19 mouse cellular contexts compared by ENCODE assay signal in the genomic region with DNA sequence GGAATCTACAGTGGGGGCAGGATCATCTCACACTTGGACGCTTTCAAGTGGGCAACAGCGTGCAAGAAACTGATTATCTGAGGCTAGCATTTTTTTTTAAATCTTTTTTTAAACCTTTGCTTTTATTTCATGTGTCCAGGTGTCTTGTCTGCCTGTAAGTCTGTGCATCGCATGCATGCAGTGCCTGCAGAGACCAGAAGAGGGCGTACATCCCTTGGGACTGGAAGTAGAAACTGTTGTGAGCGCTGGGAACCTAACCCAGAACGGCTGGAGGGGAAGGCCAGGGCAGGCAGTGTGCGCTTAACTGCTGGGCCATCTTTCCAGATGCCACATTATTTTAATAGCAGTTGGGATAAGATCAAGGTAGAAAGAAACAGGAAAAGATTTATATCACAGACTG. TPM values are rescaled to one million over a fixed set of nuclear protein-coding genes. Genes with fewer than 3 reads are reported as not detected.
DNase-seq lines count a peak whose midpoint lies in the region; ATAC-seq and TF ChIP-seq lines count a peak whose summit lies in the region.
"Had no signal": no experiment of that assay in that cellular context is flagged by ENCODE, and none has a peak within 500 bp of the region (broad histone marks: within the 10 kb centered on the region; RNA-seq: fewer than 3 reads in every experiment).

No protein-coding gene starts in this region.

- peaks cover 1% of the 10 kb centered on the region for H3K79me2 ChIP-seq in heart, adult 2 months (replicated peaks; ENCODE audit: control insufficient read depth, insufficient read depth, low read length)

- TF ChIP-seq EP300 in heart, adult 2 months (IDR thresholded peaks at IDR 0.05; ENCODE audit: insufficient read depth, low read depth, low read length), result no peak
- TF ChIP-seq EP300 in liver, embryonic 14.5 days (IDR thresholded peaks at IDR 0.05; ENCODE audit: low read depth), result no peak
- no peak for TF ChIP-seq EP300 in ES-Bruce4 (IDR thresholded peaks at IDR 0.05; ENCODE audit: insufficient read depth, low read depth, low read length)

- DNase-seq in heart, adult 2 months, result no peak
- DNase-seq in heart, adult 8-10 months (ENCODE audit: low spot score), result no peak
- DNase-seq in liver, embryonic 14.5 days (ENCODE audit: low read depth in 3 of 3, low spot score in 3 of 3), result no peak
- no peak for DNase-seq in liver
- peak; percentile 29 for DNase-seq in induced T-regulatory cell, adult 2 months (ENCODE audit: low read depth)
- DNase-seq: cerebellum, postnatal 36 days; gastrocnemius, postnatal 36 days; kidney, adult 11 months; kidney, postnatal 4 days; layer of hippocampus, postnatal 36 days; lung, adult 18-20 months; thymus, postnatal 25 days had no signal

- 95% methylated on average over 7 of the region's 7 CpGs for WGBS in heart, adult 2 months
- 76% methylated on average over 7 of the region's 7 CpGs for WGBS in liver, embryonic 14.5 days (ENCODE audit: insufficient replicate concordance)

- H3K27me3 ChIP-seq in heart, adult 2 months (ENCODE audit: control insufficient read depth, insufficient read depth, low read length), result no peaks in the 10 kb centered on the region
- H3K27me3 ChIP-seq in liver, embryonic 14.5 days (ENCODE audit: control insufficient read depth, insufficient read depth, low read length), result no peaks in the 10 kb centered on the region
- no peaks in the 10 kb centered on the region for H3K27me3 ChIP-seq in ES-Bruce4 (ENCODE audit: control insufficient read depth, insufficient read depth, low read length, poor library complexity, severe bottlenecking)

- ATAC-seq in liver, embryonic 14.5 days (ENCODE audit: insufficient read depth), result no peak
- no peak for ATAC-seq in megakaryocyte-erythroid progenitor cell, adult 5-6 weeks (replicated peaks; ENCODE audit: low FRiP score, low TSS enrichment, poor library complexity, severe bottlenecking)
- ATAC-seq: forebrain, embryonic 16.5 days; midbrain, embryonic 16.5 days had no signal

- H3K9ac ChIP-seq in heart, adult 2 months (ENCODE audit: low read depth, low read length), result no peak overlapping the region
- no peak overlapping the region for H3K9ac ChIP-seq in liver, embryonic 14.5 days (replicated peaks)
- no peak overlapping the region for H3K9ac ChIP-seq in ES-Bruce4 (ENCODE audit: low read depth, poor library complexity, severe bottlenecking)

- peaks cover 7% of the 10 kb centered on the region for H3K4me1 ChIP-seq in heart, adult 2 months (ENCODE audit: control insufficient read depth, insufficient read depth, low read length)
- peaks cover 0 to 15% of the 10 kb centered on the region in 2 experiments; a peak in 2 of 4 replicates for H3K4me1 ChIP-seq in liver, embryonic 14.5 days (replicated peaks; ENCODE audit: control insufficient read depth in 2 of 2, insufficient read depth in 2 of 2, low read length in 1 of 2)
- peaks cover 3% of the 10 kb centered on the region for H3K4me1 ChIP-seq in ES-Bruce4 (ENCODE audit: control insufficient read depth, insufficient read depth, low read length)

- no peaks in the 10 kb centered on the region for H3K9me3 ChIP-seq in liver, embryonic 14.5 days (ENCODE audit: control insufficient read depth, low read length)
- H3K9me3 ChIP-seq in ES-Bruce4 (replicated peaks; ENCODE audit: control insufficient read depth, insufficient read depth, low read length, poor library complexity, severe bottlenecking), result no peaks in the 10 kb centered on the region
- H3K9me3 ChIP-seq: limb, embryonic 10.5 days had no signal

- no peak overlapping the region for H3K4me3 ChIP-seq in heart, adult 2 months
- H3K4me3 ChIP-seq in liver, embryonic 14.5 days (ENCODE audit: insufficient read depth in 1 of 2, low read depth in 2 of 2, low read length in 2 of 2), result no peak overlapping the region
- H3K4me3 ChIP-seq in ES-Bruce4 (ENCODE audit: low read depth, low read length), result no peak overlapping the region
- H3K4me3 ChIP-seq: embryonic facial prominence, embryonic 10.5 days; erythroblast, embryonic 14.5 days; limb, embryonic 10.5 days had no signal

- no peak overlapping the region for H3K4me2 ChIP-seq in liver, embryonic 14.5 days (ENCODE audit: low read depth)

- TF ChIP-seq CTCF in heart, adult 2 months (IDR thresholded peaks at IDR 0.05), result peak; percentile 48
- peak; percentile 54 for TF ChIP-seq CTCF in liver, embryonic 14.5 days (IDR thresholded peaks at IDR 0.05; ENCODE audit: low read depth)
- TF ChIP-seq CTCF in ES-Bruce4 (IDR thresholded peaks at IDR 0.05; ENCODE audit: low read depth, low read length), result peak; percentile 52

- H3K27ac ChIP-seq in heart, adult 2 months, result no peak overlapping the region
- H3K27ac ChIP-seq in liver, embryonic 14.5 days, result no peak overlapping the region
- no peak overlapping the region for H3K27ac ChIP-seq in ES-Bruce4 (ENCODE audit: insufficient read depth, low read length)
- H3K27ac ChIP-seq: embryonic facial prominence, embryonic 10.5 days; limb, embryonic 10.5 days had no signal

- H3K36me3 ChIP-seq in heart, adult 2 months (ENCODE audit: control insufficient read depth, insufficient read depth, low read length), result no peaks in the 10 kb centered on the region; the same call in 1 of the 2 replicates
- no peaks in the 10 kb centered on the region for H3K36me3 ChIP-seq in liver, embryonic 14.5 days (replicated peaks; ENCODE audit: control insufficient read depth, insufficient read depth, low read depth)
- no peaks in the 10 kb centered on the region for H3K36me3 ChIP-seq in ES-Bruce4 (ENCODE audit: control insufficient read depth, insufficient read depth, low read length, poor library complexity, severe bottlenecking)

- intact Hi-C loops in heart, adult 2 months (cut with DNase I), result no loop called here

- TF ChIP-seq POLR2A in heart, adult 2 months (IDR thresholded peaks at IDR 0.05; ENCODE audit: insufficient read depth, low read depth, low read length), result no peak
- TF ChIP-seq POLR2A in ES-Bruce4 (IDR thresholded peaks at IDR 0.05; ENCODE audit: insufficient read depth, low read length), result no peak

RNA-seq across cellular contexts. Expression of a gene that starts 17.0 kb away (rescaled TPM):
- total RNA-seq in heart, adult 2 months (2021), result 1 to 10 TPM; 8.1 to 9.8 TPM
- polyA plus RNA-seq in heart, adult 2 months (2012; rRNA removed), result 7.1 and 9.6 TPM in 2 replicates
- 10 to 100 TPM in 1 of 4 experiments, 1 to 10 TPM in 3; 8.9 to 10.3 (median 9.2) TPM for total RNA-seq in heart, adult 8-10 months (2022)
- 2.1 and 2.2 TPM in 2 replicates for polyA plus RNA-seq in liver, embryonic 14.5 days (2012; rRNA removed)
- polyA plus RNA-seq in liver, embryonic 14.5 days (2014; fragmentation: Nextera tagmentation; extraction: Ambion mirVana), result 1.3 and 1.5 TPM in 2 replicates
- polyA plus RNA-seq in ES-Bruce4 (2011; ENCODE audit: insufficient read depth, insufficient read length, low read depth, missing spikeins), result 18.3 and 18.6 TPM in 2 replicates
- total RNA-seq in megakaryocyte-erythroid progenitor cell, adult 5-6 weeks (2014; fragmentation: Nextera tagmentation), result 2.1 and 5.0 TPM in 2 replicates
- 1.8 and 1.9 TPM in 2 replicates for total RNA-seq in megakaryocyte-erythroid progenitor cell, adult 5-6 weeks (2017)
- polyA plus RNA-seq: erythroblast, embryonic 14.5 days had no signal
